Mouse (Mus musculus) CH12.LX (cell line): ENCODE data around the gene Cry1. TPM values are rescaled to one million over a fixed set of nuclear protein-coding genes. Genes with fewer than 3 reads are reported as not detected.

Source experiments
- DNase-seq: peaks from one replicate; pipeline ENCODE4 v3.0.0-alpha.2; 2013; ENCODE audit errors: extremely low read depth
- H3K27ac ChIP-seq: 2 replicates; pipeline ENCODE4 v1.5.1; 2012; ENCODE audit warnings: low read depth, mild to moderate bottlenecking, control low read depth, moderate library complexity; ENCODE audit not compliant: insufficient read depth
- H3K27me3 ChIP-seq: replicated peaks from 2 replicates; pipeline ENCODE3; 2012; ENCODE audit warnings: inconsistent platforms
- H3K36me3 ChIP-seq, 2 experiments: replicated peaks in 1 of 2; 2 replicates each; pipeline versions ENCODE3 to v1.6.1; 2012; ENCODE audit warnings: inconsistent platforms in 1 of 2, low read length in 1 of 2, mild to moderate bottlenecking in 1 of 2, mixed read lengths in 1 of 2, moderate library complexity in 1 of 2; ENCODE audit not compliant: control insufficient read depth in 1 of 2, insufficient read depth in 1 of 2
- H3K4me1 ChIP-seq, 2 experiments: 2 replicates each; pipeline ENCODE4 v1.6.1; 2012; ENCODE audit warnings: inconsistent platforms in 1 of 2, moderate library complexity in 1 of 2; ENCODE audit not compliant: insufficient read depth in 2 of 2, control insufficient read depth in 1 of 2
- H3K4me2 ChIP-seq: 2 replicates; pipeline ENCODE4 v1.6.1; 2012; ENCODE audit warnings: low read depth, mild to moderate bottlenecking, control low read depth; ENCODE audit not compliant: poor library complexity, insufficient read depth, severe bottlenecking
- H3K4me3 ChIP-seq, 3 experiments: fragments of 150-350 bp in 1 of 3; sonication (generic) in 1 of 3; replicated peaks in 1 of 3; 2 replicates each; pipeline versions ENCODE3 to v1.5.1; 2011 to 2012; ENCODE audit warnings: low read depth in 2 of 3, low read length in 2 of 3, mild to moderate bottlenecking in 2 of 3, moderate library complexity in 2 of 3, control low read depth in 1 of 3, improper control_type of control experiment in 1 of 3, inconsistent platforms in 1 of 3, mixed read lengths in 1 of 3; ENCODE audit not compliant: poor library complexity in 1 of 3
- H3K79me2 ChIP-seq: replicated peaks from 2 replicates; pipeline ENCODE4 v1.6.1; 2012; ENCODE audit warnings: mild to moderate bottlenecking, moderate library complexity; ENCODE audit not compliant: control insufficient read depth, poor library complexity, insufficient read depth, severe bottlenecking; ENCODE audit errors: extremely low read depth
- H3K9ac ChIP-seq: 2 replicates; pipeline ENCODE4 v1.6.1; 2012; ENCODE audit warnings: low read depth, mild to moderate bottlenecking, control low read depth, moderate library complexity; ENCODE audit not compliant: insufficient read depth
- H3K9me3 ChIP-seq: replicated peaks from 2 replicates; pipeline ENCODE3; 2012; ENCODE audit warnings: low read length, inconsistent platforms, mixed read lengths
- BHLHE40 ChIP-seq: IDR thresholded peaks from 2 replicates; pipeline ENCODE4 v1.6.1; 2011; ENCODE audit warnings: mild to moderate bottlenecking, low read depth, low read length, improper control_type of control experiment
- CHD1 ChIP-seq: IDR thresholded peaks from 2 replicates; pipeline ENCODE4 v1.6.1; 2012; ENCODE audit warnings: low read depth, low read length, improper control_type of control experiment, inconsistent platforms
- E2F4 ChIP-seq: IDR thresholded peaks from 2 replicates; pipeline ENCODE4 v1.6.1; 2011; ENCODE audit warnings: low read depth, low read length, improper control_type of control experiment; ENCODE audit not compliant: insufficient replicate concordance
- ELF1 ChIP-seq: IDR thresholded peaks from 2 replicates; pipeline ENCODE4 v1.6.1; 2014; ENCODE audit warnings: low read depth, mild to moderate bottlenecking, inconsistent platforms, low read length, improper control_type of control experiment
- EP300 ChIP-seq: IDR thresholded peaks from 2 replicates; pipeline ENCODE4 v1.6.1; 2011; ENCODE audit warnings: low read length, improper control_type of control experiment
- ETS1 ChIP-seq: conservative IDR thresholded peaks from 2 replicates; pipeline ENCODE4 v1.6.1; 2012; ENCODE audit warnings: low read depth, mild to moderate bottlenecking, inconsistent platforms, low read length, improper control_type of control experiment, moderate library complexity
- GABPA ChIP-seq: IDR thresholded peaks from 2 replicates; pipeline ENCODE4 v1.6.1; 2012; ENCODE audit warnings: low read depth, low read length, improper control_type of control experiment, inconsistent platforms; ENCODE audit not compliant: insufficient replicate concordance
- HCFC1 ChIP-seq: IDR thresholded peaks from 2 replicates; pipeline ENCODE4 v1.6.1; 2012; ENCODE audit warnings: low read depth, mild to moderate bottlenecking, inconsistent platforms, low read length, improper control_type of control experiment
- JUN ChIP-seq: IDR thresholded peaks from 2 replicates; pipeline ENCODE4 v1.6.1; 2011; ENCODE audit warnings: low read depth, mild to moderate bottlenecking, low read length, improper control_type of control experiment, moderate library complexity; ENCODE audit not compliant: insufficient read depth
- JUND ChIP-seq: conservative IDR thresholded peaks from 2 replicates; pipeline ENCODE4 v1.6.1; 2011; ENCODE audit warnings: low read depth, low read length, improper control_type of control experiment
- KAT2A ChIP-seq: IDR thresholded peaks from 2 replicates; pipeline ENCODE4 v1.6.1; 2012; ENCODE audit warnings: low read length, improper control_type of control experiment, inconsistent platforms; ENCODE audit not compliant: insufficient replicate concordance
- MAX ChIP-seq: IDR thresholded peaks from 2 replicates; pipeline ENCODE4 v1.6.1; 2011; ENCODE audit warnings: low read length, improper control_type of control experiment
- MAZ ChIP-seq: IDR thresholded peaks from 2 replicates; pipeline ENCODE4 v1.6.1; 2012; ENCODE audit warnings: low read depth, mild to moderate bottlenecking, inconsistent platforms, low read length, improper control_type of control experiment, moderate library complexity
- MEF2A ChIP-seq: IDR thresholded peaks from 2 replicates; pipeline ENCODE4 v1.6.1; 2014; ENCODE audit warnings: low read depth, mild to moderate bottlenecking, inconsistent platforms, low read length, improper control_type of control experiment, borderline replicate concordance
- MXI1 ChIP-seq: IDR thresholded peaks from 2 replicates; pipeline ENCODE4 v1.6.1; 2011; ENCODE audit warnings: mild to moderate bottlenecking, low read depth, low read length, improper control_type of control experiment
- MYC ChIP-seq: IDR thresholded peaks from 2 replicates; pipeline ENCODE4 v1.6.1; 2011; ENCODE audit warnings: low read depth, mild to moderate bottlenecking, improper control_type of control experiment, low read length
- NELFE ChIP-seq: IDR thresholded peaks from 2 replicates; pipeline ENCODE4 v1.6.1; 2011; ENCODE audit warnings: low read depth, low read length, improper control_type of control experiment
- NRF1 ChIP-seq: IDR thresholded peaks from 2 replicates; pipeline ENCODE4 v1.6.1; 2014; ENCODE audit warnings: low read depth, mild to moderate bottlenecking, inconsistent platforms, low read length, improper control_type of control experiment, moderate library complexity
- PAX5 ChIP-seq: IDR thresholded peaks from 2 replicates; pipeline ENCODE4 v1.6.1; 2012; ENCODE audit warnings: low read length, inconsistent platforms, mixed read lengths
- POLR2A ChIP-seq: IDR thresholded peaks from 2 replicates; pipeline ENCODE4 v1.6.1; 2011; ENCODE audit warnings: low read depth, mild to moderate bottlenecking, improper control_type of control experiment, low read length
- POLR2AphosphoS2 ChIP-seq: IDR thresholded peaks from 2 replicates; pipeline ENCODE4 v1.6.1; 2011; ENCODE audit warnings: low read depth, low read length, improper control_type of control experiment
- RAD21 ChIP-seq: IDR thresholded peaks from 2 replicates; pipeline ENCODE4 v1.6.1; 2011; ENCODE audit warnings: low read depth, mild to moderate bottlenecking, low read length, improper control_type of control experiment, moderate library complexity
- RCOR1 ChIP-seq: conservative IDR thresholded peaks from 2 replicates; pipeline ENCODE4 v1.6.1; 2012; ENCODE audit warnings: low read depth, mild to moderate bottlenecking, inconsistent platforms, low read length, improper control_type of control experiment
- SIN3A ChIP-seq: IDR thresholded peaks from 2 replicates; pipeline ENCODE4 v1.6.1; 2012; ENCODE audit warnings: low read length, improper control_type of control experiment, inconsistent platforms
- TBP ChIP-seq: conservative IDR thresholded peaks from 2 replicates; pipeline ENCODE4 v1.6.1; 2011; ENCODE audit warnings: low read depth, low read length, improper control_type of control experiment
- TCF12 ChIP-seq: IDR thresholded peaks from 2 replicates; pipeline ENCODE4 v1.6.1; 2014; ENCODE audit warnings: low read depth, mild to moderate bottlenecking, inconsistent platforms, low read length, improper control_type of control experiment
- UBTF ChIP-seq: IDR thresholded peaks from 2 replicates; pipeline ENCODE4 v1.6.1; 2012; ENCODE audit warnings: low read depth, mild to moderate bottlenecking, inconsistent platforms, low read length, improper control_type of control experiment, moderate library complexity
- USF1 ChIP-seq: IDR thresholded peaks from 2 replicates; pipeline ENCODE4 v1.6.1; 2014; ENCODE audit warnings: low read depth, mild to moderate bottlenecking, inconsistent platforms, low read length, improper control_type of control experiment
- USF2 ChIP-seq: conservative IDR thresholded peaks from 2 replicates; pipeline ENCODE4 v1.6.1; 2011; ENCODE audit warnings: low read depth, low read length, improper control_type of control experiment
- ZC3H11A ChIP-seq: IDR thresholded peaks from 2 replicates; pipeline ENCODE4 v1.6.1; 2012; ENCODE audit warnings: low read depth, mild to moderate bottlenecking, inconsistent platforms, low read length, improper control_type of control experiment
- ZKSCAN1 ChIP-seq: IDR thresholded peaks from 2 replicates; pipeline ENCODE4 v1.6.1; 2012; ENCODE audit warnings: low read depth, inconsistent platforms, low read length, improper control_type of control experiment, borderline replicate concordance
- ZMIZ1 ChIP-seq: IDR thresholded peaks from 2 replicates; pipeline ENCODE4 v1.6.1; 2012; ENCODE audit warnings: low read depth, mild to moderate bottlenecking, inconsistent platforms, low read length, improper control_type of control experiment
- ZNF384 ChIP-seq: IDR thresholded peaks from 2 replicates; pipeline ENCODE4 v1.6.1; 2012; ENCODE audit warnings: low read depth, low read length, improper control_type of control experiment, inconsistent platforms
- dilution Hi-C: fragments of 300-500 bp; cut with MboI; formaldehyde crosslinking; loops from 2 replicates; pipeline ENCODE4 v1.14.3; 2020; ENCODE audit warnings: low sequenced_read_pairs; ENCODE audit not compliant: extremely low pct_unique_long_range_greater_than_20kb, extremely low pct_ligation_motif_present
- in situ Hi-C: fragments of 300-500 bp; cut with MboI; formaldehyde crosslinking; loops from 3 replicates; pipeline ENCODE4 v1.14.3; 2019; ENCODE audit warnings: low sequenced_read_pairs, low pct_ligation_motif_present, low pct_unique_long_range_greater_than_20kb, mixed read lengths
- polyA plus RNA-seq: library from polyadenylated mRNA; unstranded; fragments of >175 nt; gene quantifications from 2 replicates; pipeline ENCODE4 v1.2.1, GENCODE M21; 2012; ENCODE audit warnings: low read depth; ENCODE audit not compliant: insufficient read length
- total RNA-seq, 2 experiments: library from RNA; depleted of rRNA; stranded (reverse); fragments of 300-350 nt in 1 of 2; fragments of >200 nt in 1 of 2; gene quantifications; 2 replicates each; pipeline ENCODE4 v1.2.3; 2012 to 2014

Gene Cry1
- total and polyA plus RNA-seq, 3 experiments: 16.3 to 19.8 (median 17.1) TPM

- TF ChIP-seq MEF2A: no peak
- TF ChIP-seq MYC: no peak; the same call in 1 of the 2 replicates
- TF ChIP-seq POLR2A: peak; percentile 93
- no peak for TF ChIP-seq BHLHE40
- no peak for TF ChIP-seq MAZ
- TF ChIP-seq ELF1: no peak; the same call in 1 of the 2 replicates
- TF ChIP-seq UBTF: peak; percentile 62; the same call in 1 of the 2 replicates
- TF ChIP-seq RAD21: no peak
- peak; percentile 55; the same call in 1 of the 2 replicates for TF ChIP-seq TCF12
- no peak for TF ChIP-seq ZMIZ1
These were observed 82.4 kb downstream of the Cry1 start, which contains the start of the genes Fhl4 and Tmem263 (continued) for GRCm38 (mm10) chr10:85102247-85103084.

GRCm38 (mm10) chr10:85101841-85102240 lies 83.0 kb downstream of the Cry1 start:
- Histone ChIP-seq H3K27me3 (no peaks in the 10 kb centered on the region), H3K79me2 (peaks cover 15% of the 10 kb centered on the region), H3K27ac (peak overlapping the region; percentile 58; the same call in 1 of the 2 replicates), H3K36me3 (peaks cover 0 to 6% of the 10 kb centered on the region in 2 experiments), H3K9me3 (no peaks in the 10 kb centered on the region), H3K4me2 (peak overlapping the region; percentile 84), H3K4me1 (peaks cover 0 to 28% of the 10 kb centered on the region in 2 experiments; a peak in 2 of 4 replicates), H3K4me3 (peak overlapping the region; percentile 72 to 88 (median 76)), H3K9ac (peak overlapping the region; percentile 79)
- in situ Hi-C loops: no loop called here
- dilution Hi-C loops: no loop called here
- DNase-seq: no peak
- TF ChIP-seq GABPA (no peak), SIN3A (0 out of 2 replicates have a peak, but pooled peaks have one; percentile 21), E2F4 (no peak), UBTF (no peak), CHD1 (no peak), NRF1 (no peak), MYC (peak; percentile 27; the same call in 1 of the 2 replicates), ETS1 (no peak), POLR2A (no peak), MAZ (no peak), HCFC1 (no peak), TBP (0 out of 2 replicates have a peak, but pooled peaks have one; percentile 16), NELFE (peak; percentile 4; the same call in 1 of the 2 replicates), RAD21 (no peak), ELF1 (peak; percentile 18; the same call in 1 of the 2 replicates), JUND (no peak), MEF2A (no peak), MAX (peak; percentile 55), RCOR1 (no peak), USF2 (no peak), ZMIZ1 (0 out of 2 replicates have a peak, but pooled peaks have one; percentile 8), POLR2AphosphoS2 (no peak; the same call in 1 of the 2 replicates), KAT2A (no peak), MXI1 (0 out of 2 replicates have a peak, but pooled peaks have one; percentile 7), ZC3H11A (no peak), TCF12 (no peak), USF1 (no peak), JUN (no peak), PAX5 (no peak), EP300 (no peak), ZNF384 (no peak), ZKSCAN1 (no peak)
